Mouse (Mus musculus) stomach, adult 2 months (tissue): ENCODE measurements around the gene Setd1b. TPM values are rescaled to one million over a fixed set of nuclear protein-coding genes. Genes with fewer than 3 reads are reported as not detected.

ENCODE experiments used
- polyA plus RNA-seq: library from polyadenylated mRNA; depleted of rRNA; stranded (reverse); fragments of >200 nt; gene quantifications from 2 replicates; pipeline ENCODE4 v1.2.3, GENCODE M21; 2012; rRNA removed

The Setd1b gene
- 4.4 and 6.1 TPM in 2 replicates for polyA plus RNA-seq

DNA sequence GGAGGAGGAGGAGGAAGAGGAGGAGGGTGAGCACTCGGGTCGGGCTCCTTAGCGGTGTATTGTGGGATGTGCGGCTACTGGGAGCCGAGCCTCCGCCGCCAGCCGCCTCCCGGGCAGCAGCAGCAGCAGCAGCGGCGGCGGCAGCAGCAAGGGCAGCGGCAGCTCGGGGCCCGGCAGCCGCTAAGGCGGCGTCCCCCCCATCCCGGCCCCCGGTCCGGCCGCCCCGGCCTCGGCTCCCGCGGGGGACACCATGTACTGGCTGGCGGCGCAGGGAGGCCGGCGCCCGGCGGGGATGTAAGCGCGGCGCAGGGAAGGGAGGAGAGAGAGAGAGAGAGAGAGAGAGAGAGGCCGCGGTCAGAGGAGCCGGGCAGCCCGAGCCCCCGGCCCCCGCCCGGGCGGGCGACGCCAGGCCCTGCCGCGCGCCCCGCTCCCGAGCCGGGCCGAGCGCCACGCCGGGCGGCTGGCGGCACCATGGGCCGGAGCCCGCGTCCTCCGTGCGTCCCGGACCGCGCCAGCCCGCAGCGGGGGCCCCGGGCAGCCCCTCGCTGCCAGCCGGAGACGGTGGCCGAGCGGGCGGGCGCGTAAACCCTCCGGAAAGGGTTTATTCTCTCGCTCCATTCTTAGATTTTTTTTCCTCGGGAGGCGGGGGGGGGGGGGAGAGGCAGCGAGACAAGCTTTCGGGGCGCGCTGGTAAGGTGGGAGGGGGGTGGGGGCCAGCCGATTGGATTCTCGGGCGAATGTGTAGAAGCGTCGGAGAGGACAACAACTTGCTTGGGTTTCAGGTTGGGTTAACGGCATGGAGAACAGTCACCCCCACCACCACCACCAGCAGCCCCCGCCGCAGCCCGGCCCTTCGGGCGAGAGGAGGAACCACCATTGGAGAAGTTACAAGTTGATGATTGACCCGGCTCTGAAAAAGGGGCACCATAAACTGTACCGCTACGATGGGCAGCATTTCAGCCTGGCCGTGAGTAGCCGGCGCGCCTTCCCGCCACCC is at the start of gene Setd1b:
TSS of gene Setd1b (plus strand) at position 33 of the 997 bp plus-strand sequence.

DNA sequence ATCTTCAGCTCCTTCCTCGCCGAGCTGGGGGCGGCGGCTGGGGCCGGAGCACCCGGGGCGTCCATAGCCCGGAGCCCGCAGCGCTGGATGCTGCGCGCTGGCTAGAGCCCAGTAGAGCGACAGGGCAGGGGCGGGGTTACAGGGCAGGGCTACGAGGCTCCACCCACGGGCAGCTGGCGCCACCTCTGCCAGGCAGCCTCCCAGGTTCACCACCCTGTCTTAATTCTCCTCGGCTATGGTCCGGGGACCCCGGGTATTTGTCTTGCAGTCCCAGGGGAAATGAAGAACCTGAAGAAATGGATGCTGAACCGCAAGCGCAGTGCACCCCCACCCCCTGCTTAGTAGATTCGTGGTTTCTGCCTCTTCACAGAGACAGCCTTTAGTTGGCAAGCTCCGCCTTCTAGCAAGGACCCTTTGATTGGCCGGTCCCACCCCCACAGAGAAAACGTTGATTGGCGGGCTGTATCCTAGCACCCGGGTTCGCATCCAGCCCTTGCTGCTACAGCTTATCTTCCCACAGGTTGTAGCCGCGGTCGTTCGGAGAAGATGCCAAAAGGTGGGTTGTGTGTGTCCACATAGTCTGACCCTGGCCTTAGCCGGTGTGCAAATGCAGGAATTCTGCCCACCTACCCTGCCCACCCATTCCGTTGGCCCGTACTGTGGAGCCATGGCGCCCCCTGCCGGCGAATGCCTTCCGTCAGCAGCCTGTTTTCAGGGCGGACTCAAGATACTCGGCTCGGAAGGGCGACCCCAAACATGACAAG is 9.5 kb upstream of the Setd1b start, which contains the start of gene Rhof:
TSS of gene Rhof (minus strand) at position 385 of the 764 bp plus-strand sequence.

GRCm38 (mm10) chr5:123169284-123169683 is 27.3 kb downstream of the Setd1b start, which contains the start of gene Psmd9:
Psmd9 (plus strand) TSS chr5:123169413.

GRCm38 (mm10) chr5:123182651-123183050 is 40.7 kb downstream of the Setd1b start, which contains the start of gene Hpd:
Hpd (minus strand) TSS chr5:123182727.

Other genes with a start within 250 kb of the Setd1b start
- 6.7 and 8.6 TPM in 2 replicates for gene Kdm2b, start 152.4 kb upstream of the Setd1b start, polyA plus RNA-seq
- gene Orai1, start 127.1 kb upstream of the Setd1b start, polyA plus RNA-seq = 50.3 and 82.7 TPM in 2 replicates
- gene Morn3, start 95.2 kb upstream of the Setd1b start, polyA plus RNA-seq = not detected in 2 replicates
- 3.1 and 3.4 TPM in 2 replicates for gene Tmem120b, start 73.8 kb upstream of the Setd1b start, polyA plus RNA-seq
- gene Rhof, start 9.5 kb upstream of the Setd1b start, polyA plus RNA-seq = 37.6 and 42.0 TPM in 2 replicates
- gene Psmd9, start 27.2 kb downstream of the Setd1b start, polyA plus RNA-seq = 5.2 and 7.6 TPM in 2 replicates
- 0.34 TPM in 1 of 2 replicates, not detected in the other for gene Hpd, start 40.5 kb downstream of the Setd1b start, polyA plus RNA-seq
- 0.09 and 0.10 TPM in 2 replicates for gene Wdr66, start 109.9 kb downstream of the Setd1b start, polyA plus RNA-seq
- 1.9 and 2.6 TPM in 2 replicates for gene Bcl7a, start 201.6 kb downstream of the Setd1b start, polyA plus RNA-seq